Mouse (Mus musculus): Measurements from ENCODE around the gene Ikzf4. TPM values are rescaled to one million over a fixed set of nuclear protein-coding genes. Genes with fewer than 3 reads are reported as not detected.

Gene Ikzf4
- total RNA-seq (2021): under 1 TPM; 0.26 to 0.69 TPM
- long read RNA-seq, experiment 1: 0 reads
- long read RNA-seq, experiment 2: 0 reads

DNA sequence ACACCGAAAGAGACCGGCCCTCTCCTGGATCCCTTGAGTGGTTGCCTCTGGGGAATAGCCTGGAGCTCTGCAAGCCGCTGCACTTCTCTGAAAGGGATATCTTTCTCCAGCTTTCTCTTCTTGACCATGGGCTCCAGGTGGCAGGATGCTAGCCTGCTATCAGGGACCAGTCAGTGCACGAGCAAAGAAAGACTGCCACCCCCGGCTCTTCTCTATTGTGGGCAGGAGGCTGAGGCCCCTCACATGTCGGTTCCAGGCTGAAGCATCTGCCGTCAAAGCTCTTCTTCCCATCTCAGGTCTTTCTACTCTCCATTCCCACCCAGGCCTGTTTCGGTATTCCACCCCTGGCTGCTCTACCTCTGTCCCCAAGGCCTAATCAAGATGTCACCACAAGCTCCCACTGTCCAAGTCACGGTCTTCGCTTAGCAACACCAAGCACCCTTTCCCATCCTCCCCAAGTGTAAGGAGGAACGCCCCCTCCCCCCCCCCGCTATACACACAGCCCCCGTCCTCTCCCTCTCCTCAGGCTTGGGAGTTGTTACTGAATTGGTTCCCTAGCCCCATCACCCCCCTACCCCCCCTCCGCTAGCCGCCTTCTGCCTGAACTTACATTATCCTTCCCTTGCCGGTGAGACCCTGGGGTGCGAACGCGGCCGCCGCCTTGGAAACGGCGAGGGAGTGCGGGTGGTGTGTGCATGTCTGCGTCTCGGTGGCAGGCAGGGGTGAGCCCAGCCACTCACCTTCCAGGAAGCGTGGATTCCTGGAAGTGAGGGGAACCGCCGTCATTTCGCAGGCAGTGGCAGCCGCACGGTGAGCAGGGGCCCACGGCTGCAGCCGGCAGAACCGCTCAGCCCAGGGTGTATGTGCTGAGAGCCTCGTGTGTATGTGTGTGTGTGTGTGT is at the start of gene Ikzf4:
Ikzf4 (minus strand) TSS at position 881 of the 901 bp plus-strand sequence.
- intact Hi-C loops (cut with DNase I): no loop called here
- DNase-seq: peak in 1 of 2 experiments; percentile 31

DNA sequence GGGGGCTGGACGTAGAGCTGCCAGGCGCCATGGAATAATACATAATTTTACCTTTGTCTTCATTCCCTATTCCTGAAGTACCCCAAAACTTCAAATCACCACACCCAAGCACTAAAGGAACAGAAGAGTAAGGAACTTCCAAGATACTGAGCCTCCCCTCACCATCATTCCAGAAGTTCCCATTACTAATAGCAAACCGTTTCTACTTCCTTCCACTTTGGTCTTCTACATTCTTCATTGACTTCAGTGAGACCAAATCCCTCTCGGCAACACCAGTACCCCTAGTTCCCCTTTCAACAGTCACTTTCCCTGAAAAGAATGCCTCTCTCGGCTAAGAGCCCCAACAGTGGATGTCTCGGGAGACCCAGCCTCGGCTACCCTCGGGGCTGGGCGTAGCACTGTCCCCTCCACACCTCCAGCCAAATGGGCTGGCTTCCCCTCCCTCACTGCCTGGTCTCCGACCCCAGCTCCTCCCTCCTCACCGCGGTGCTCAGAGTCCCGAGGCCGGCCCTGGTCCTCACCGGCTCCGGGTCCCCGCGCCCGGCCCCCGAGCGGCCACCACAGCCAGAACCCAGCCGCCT is 49.7 kb upstream of the Ikzf4 start:
- intact Hi-C loops (cut with DNase I): no loop called here
- peak in 1 of 2 experiments; percentile 48 for DNase-seq

DNA sequence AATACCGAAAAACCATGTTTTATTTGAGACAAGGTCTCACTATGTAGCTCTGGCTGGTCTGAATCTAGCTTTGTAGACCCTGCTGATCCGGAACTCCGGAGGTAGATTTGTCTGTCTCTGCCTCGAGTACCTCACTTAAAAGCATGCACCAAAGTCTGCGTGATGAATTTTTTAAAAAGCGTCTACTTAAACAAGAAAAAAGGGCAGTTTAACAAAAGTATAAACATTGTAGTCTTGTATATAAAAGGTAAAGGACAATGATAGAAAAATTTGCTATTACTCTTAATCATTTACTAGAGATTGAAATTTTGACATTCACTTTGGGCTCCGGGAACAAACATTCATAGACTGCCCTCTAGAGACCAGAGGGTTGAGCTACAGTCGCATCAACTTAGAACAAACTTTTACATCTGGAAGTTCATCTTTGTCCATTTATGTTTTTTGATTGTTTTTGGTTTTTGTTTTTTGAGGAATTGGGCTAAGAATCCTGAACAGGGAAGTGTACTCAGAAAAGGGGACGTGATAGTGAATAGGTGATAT is 28.7 kb upstream of the Ikzf4 start:
- intact Hi-C loops (cut with DNase I): loop anchor here (1.0 to 5.0 kb wide), 2 partner anchors 48 to 112 kb away; partner anchors contain the start of gene Rps26
- DNase-seq: no peak

DNA sequence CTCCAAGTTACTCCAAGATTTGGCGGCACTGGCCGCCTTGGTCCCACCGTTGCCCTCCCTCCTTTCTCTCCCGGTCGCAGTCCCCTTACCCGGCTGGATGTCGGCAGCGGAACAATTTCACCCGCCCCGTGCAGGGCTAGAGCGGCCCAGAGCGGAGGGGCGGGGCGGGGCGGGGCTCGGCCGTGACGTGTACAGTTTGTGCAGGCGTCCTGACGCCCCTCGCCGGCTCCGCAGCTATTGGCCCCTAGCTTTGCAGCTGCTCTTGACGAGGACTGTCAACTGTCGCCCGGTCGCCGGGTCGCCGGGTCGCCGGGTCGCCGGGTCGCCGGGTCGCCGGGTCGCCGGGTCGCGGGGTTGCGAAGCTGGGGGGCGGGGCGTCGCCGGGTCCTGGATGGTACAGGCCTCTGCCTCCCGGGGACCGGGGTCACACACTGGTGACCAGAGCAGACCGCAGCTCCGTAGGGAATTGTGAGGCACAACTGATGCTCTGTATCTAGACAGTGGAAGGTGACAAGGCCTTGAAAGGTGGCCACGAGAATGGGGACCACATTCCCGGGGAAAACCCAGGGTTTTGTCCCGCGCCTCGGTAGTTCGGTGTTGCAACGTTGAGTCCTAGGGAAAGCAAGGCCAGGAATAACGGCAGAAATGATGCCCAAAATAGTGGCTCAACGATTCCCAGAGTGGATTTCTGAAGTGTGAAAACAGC is 28.1 kb upstream of the Ikzf4 start, which contains the start of gene Suox:
Suox (minus strand) TSS at position 311 of the 706 bp plus-strand sequence.
- DNase-seq: peak; percentile 79 to 80
- intact Hi-C loops (cut with DNase I): loop anchor here (1.0 to 5.0 kb wide), 2 partner anchors 48 to 112 kb away; partner anchors contain the start of gene Rps26

DNA sequence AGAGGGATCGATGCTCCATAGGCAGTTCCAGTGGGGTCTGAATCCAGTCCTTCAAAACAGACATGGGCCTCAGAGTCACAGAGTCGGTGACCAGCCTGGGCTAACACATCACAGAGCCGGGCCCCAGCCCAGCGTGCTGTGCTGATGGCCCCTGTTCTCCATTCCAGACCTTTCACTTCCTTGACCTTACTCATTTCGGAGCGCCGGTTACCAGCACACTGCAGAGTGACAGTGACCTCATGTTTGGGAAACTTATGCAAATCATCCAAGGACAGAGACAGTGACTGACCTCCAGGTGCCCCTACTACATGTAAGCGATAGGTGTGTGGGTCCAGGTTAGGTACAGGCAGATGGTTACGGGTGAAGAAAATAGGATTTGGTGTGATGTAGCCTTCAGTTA is 25.4 kb upstream of the Ikzf4 start:
- DNase-seq: no peak
- intact Hi-C loops (cut with DNase I): loop anchor here (5.0 kb wide), 1 partner anchor 109 kb away; no protein-coding TSS in a partner anchor

DNA sequence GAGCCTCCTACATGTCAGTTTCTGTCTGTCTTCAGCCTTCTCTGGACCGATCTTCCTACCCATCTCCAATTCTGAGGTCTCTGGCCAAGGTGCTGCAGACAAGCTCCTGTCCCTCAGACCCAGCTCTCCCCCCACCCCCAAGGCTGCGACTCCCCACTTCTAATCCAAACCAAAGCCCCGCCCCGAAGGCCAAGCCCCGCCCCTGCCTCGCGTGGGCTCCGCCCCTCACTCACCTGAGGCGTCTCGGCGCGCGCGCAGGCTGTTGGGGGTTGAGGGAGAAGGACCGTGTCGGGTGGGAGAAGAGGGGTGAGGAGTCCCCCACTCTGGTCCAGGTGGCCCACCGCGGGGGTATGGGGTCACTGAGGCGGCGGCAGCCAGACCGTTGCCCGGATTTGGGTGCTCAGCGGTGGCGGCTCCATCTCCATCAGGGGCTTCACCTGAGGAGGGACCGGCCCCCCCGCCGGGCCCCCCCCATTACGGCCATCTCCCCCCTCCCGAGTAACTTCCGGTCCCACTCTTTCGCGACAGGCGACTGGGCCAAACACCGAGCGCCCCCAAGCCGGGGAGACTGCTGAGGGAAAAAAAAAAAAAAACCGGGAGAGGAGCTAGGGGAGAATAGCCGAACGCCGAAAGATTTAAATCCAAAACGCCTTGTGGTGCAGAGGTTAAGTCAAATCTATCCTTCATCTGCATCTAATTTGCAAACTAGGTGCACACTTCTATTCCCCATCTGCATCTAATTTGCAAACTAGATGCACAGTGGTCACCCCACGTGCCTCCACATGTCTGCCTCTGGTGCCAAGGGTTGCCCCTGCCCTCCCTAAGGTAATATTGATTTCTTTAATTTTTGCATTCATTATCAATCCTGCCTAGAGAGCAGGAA is 23.2 kb upstream of the Ikzf4 start:
- DNase-seq: no peak
- intact Hi-C loops (cut with DNase I): no loop called here

DNA sequence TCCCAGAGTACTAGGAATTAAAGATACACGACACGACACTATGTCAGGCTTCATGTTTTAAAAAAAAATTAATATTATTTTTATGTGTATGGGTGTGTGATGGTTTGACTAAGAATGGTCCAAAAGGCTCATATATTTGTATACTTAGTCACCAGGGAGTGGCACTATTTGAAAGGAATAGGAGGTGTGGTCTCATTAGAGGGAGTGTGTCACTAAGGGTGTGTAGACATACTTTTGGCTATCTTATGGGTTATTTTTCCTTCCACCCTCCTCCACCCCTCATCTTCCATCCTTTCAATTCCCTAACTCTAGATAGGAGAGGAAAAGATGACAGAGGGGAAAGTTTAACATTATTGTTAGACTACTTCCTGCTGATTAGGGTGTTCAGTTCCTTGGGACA is 20.0 kb upstream of the Ikzf4 start:
- DNase-seq: no peak
- intact Hi-C loops (cut with DNase I): no loop called here

DNA sequence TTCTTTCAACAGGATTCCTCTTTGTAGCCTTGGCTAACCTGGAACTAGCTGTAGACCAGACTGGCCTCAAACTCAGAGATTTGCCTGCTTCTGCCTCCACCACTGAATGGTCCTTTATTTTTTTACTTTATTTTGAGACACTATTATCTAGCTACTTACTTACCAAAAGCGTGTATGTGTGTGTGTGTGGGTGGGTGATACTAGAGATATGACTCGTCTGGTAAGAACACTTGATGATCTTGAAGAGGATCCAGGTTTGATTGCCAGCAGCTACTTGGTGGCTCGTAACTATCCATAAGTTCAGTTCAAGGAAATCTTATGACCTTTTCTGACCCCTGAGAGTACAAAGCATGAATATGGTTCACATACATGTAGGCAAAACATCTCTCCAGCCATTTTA is 19.5 kb upstream of the Ikzf4 start:
- intact Hi-C loops (cut with DNase I): no loop called here
- DNase-seq: no peak

DNA sequence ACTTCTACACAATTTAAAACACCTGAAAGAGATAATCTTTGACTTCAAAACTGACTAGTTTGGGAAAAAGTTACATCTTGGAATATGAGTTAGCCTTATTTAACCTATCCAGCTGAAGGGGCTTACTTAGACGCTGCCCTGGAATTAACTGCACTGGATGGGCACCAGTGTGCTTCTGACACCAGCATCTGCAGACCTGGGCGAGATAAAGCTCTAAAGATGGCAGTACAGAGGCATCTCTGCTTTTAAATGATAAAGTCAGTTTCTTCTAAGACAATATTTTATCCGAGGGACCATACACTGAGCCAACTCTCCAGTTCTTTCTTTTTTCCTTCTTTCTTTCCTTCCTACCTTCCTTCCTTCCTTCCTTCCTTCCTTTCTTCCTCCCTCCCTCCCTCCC is 19.0 kb upstream of the Ikzf4 start:
- intact Hi-C loops (cut with DNase I): no loop called here
- DNase-seq: no peak

DNA sequence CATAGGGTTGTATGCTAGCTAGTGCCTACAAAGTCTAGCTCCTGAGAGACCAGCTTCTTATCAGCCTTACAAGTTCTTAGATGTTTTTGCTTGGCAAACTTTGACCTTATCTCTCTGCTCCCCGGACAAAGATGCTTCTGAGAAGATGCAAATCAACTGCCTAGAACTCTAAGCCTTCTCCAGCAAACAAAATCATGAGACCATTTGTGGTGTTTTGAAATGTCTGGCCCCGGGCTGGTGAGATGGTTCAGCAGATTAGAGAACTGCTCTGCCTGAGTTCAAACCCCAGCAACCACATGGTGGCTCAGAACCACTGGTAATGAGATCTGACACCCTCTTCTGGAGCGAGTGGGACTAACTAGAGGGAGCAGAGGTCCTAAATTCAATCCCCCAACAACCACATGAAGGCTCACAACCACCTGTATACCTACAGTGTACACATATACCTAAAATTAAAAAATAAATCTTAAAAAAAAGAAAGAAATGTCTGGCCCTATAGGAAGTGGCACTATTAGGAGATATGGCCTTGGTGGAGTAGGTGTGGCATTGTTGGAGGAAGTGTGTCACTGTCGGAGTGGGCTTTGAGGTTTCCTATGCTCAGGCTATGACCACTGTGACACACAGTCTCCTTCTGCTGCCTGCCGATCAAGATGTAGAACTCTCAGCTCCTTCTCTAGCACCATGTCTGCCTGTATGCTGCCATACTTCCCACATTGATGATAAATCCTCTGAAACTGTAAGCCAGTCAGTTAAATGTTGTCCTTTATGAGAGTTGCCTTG is 17.8 kb upstream of the Ikzf4 start:
- intact Hi-C loops (cut with DNase I): no loop called here
- DNase-seq: no peak

DNA sequence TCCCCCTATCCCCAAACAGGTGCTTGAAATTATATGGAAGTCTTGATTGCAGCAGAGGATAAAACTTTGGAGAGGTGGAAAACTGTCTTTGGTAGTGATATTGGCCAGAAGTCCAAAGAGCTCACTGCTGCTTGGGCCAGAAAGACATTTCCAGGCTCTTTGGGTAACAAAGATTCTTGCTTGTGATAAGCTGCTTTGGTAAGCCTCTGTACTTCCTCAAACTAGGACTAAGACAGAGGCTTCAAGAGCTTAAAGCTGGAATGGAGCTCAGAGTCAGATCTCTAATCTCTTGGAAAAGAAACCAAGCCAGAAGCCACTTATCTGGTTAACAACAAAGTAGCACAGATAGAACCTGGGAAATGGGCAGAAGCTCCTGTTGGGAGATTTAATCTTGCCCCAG is 16.7 kb upstream of the Ikzf4 start:
- no peak for DNase-seq
- intact Hi-C loops (cut with DNase I): no loop called here

DNA sequence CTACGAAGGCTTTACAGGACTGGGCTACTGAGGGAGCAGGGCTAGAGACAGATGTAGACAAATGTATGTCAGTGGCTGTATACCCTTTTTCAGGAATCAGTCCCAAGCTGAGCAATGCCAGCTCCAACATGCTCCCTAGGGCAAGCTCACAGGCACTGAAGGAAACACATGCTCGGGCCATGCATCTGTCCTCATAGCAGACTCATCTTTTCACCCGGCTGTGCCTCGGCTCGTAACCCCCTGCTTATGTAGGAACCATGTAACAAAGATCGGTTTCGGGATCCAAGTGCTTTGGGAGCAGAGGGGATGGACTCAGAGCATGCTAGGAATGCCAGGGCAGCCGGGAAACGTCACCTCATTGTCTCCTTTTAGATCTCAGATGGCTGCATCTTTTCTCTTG is 13.7 kb upstream of the Ikzf4 start:
- intact Hi-C loops (cut with DNase I): no loop called here

DNA sequence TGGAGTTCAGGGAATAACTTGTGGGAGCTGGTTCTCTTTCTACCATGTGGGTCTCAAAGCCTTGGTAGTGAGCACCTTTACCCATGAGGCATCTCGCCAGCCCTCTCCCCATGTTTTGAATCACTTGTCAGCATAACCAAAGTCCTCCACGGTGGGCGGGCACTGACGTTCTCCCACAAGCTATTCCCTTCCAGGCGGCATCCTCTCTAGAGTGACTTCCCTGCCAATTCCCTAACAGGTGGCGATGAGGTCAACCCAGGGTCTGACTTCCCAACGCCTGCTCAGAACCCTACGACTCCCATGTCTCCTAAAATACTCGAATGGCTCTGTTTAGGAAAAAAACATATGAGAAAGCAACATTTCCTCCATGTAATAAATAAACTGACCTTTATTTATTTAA is 12.1 kb upstream of the Ikzf4 start:
- no peak for DNase-seq
- intact Hi-C loops (cut with DNase I): no loop called here

More for the DNA sequence above, 13.7 kb upstream of the Ikzf4 start:
- DNase-seq: no peak

DNA sequence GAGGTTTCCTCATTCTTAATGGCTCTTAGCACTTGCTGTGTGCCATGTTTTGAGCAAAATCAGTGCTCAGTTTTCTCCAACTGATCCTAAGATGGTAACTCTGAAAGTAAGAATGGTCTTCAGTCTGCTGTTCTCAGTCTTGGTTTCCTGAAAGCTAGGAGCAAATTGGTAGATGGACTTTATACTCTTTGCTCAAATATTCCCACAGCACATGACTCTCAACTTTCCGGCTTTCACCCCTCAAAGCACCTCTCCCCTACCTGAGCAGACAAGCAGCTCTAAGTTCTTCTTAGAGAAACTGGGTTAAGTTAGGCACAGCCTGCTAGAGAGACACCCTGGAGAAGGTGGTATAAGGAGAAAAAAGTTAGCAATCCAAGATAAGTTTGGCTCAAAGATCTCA is 10.9 kb upstream of the Ikzf4 start:
- intact Hi-C loops (cut with DNase I): no loop called here
- DNase-seq: no peak

DNA sequence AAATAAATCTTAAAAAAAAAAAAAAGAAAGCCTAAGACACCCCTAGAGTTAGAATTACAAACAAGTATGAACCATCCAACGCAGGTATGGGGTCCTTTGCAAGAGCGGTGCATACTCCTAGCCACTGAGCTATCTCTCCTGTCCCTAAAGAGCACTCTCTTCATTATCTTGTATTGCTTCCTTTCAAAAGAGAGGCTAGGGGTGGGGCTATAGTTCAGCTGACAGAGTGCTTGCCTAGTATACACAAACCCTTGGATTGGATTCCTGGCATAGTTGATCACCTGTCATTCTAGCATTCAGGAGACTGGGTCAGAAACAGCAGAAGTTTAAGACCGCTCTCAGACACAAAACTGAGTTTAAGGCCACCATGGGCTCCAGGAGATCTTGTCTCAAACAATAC is 9.5 kb upstream of the Ikzf4 start:
- intact Hi-C loops (cut with DNase I): no loop called here
- no peak for DNase-seq

DNA sequence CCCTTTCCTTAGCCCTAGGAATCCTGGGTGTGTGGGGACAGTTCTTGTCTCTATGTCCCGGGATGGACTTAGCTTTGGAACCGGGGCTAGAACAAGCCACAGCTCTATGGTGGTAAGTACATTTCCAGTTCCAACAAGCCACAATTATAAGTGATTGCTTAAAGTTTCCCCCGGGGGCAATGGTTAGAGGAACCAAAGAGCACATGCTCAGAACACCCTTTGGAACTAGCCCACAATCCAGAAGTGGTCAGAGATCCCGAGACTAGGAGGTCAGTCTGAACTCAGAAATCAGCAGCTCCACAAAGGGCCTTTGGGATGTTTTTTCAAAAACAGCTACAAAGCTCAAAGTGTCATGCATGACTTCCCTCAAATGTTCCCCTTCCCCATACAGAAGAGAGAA is 8.1 kb upstream of the Ikzf4 start:
- DNase-seq: no peak
- intact Hi-C loops (cut with DNase I): no loop called here

DNA sequence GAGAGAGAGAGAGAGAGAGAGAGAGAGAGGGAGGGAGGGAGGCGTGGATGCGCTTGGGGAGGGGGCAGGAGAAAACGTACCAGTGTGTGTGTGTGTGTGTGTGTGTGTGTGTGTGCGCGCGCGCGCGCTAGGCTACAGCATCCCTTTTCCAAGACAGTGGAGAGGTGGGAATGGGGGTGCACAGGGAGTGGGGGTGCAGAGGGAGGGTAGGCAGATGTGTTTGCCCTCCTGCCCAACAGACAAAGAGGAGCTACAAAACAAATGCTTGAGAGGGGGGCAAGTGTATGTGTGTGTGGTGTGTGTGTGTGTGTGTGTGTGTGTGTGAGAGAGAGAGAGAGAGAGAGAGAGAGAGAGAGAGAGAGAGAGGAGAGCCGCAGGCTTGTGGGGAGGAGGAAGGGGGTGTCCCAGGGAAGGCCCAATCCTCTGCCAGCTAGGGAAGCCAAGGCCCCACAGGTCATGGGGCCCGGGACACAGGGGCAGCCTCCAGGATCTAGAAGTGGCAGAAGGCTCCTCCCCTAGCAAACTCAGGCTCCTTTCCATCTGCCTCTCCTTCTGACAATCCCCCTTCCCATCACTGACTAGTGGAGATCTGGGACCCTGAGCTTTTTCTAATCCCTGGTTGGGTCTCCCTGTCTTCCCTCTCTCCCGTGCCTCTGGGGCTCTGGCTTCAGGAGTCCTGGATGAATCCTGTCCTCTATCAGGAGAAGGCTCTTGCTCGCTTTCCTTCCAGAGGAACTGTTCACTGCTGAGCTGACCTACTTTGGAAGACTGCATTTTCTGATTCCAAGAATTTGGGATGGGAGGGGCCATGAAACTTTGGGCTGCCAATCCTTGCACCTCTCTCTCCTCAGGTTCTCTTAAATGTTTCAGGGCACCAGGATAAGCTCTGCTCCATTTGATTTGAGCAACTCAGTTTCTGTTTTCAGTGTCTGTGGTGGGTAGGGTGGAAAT is 623 bp upstream of the Ikzf4 start:
- DNase-seq: no peak
- intact Hi-C loops (cut with DNase I): no loop called here

DNA sequence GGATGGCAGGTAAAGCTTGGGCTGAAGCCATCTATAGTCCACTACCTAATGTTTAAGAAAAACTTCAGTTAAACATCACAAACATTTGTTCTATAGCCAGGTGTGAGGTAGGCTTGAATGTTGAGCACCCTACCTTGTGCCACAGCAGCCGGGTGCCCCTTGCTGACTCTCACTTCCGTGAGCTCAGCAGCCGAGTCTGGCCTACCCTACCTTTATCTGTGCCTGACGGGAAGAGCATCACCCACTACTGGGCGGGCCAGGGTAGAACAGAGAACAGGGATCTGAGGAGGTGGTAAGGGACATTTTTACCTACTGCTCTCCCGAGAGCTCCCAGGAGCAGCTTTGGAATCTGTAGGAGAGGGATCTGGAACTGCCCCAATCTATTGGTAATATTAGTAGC is 3.0 kb downstream of the Ikzf4 start:
- no peak for DNase-seq
- intact Hi-C loops (cut with DNase I): no loop called here

Data from gastrocnemius, postnatal 36 days (tissue).